Mouse (Mus musculus) cerebellum, adult (tissue): Measurements from ENCODE around the gene Smg7.
"Not testable (repeated sequence)": the region's sequence is repeated elsewhere in the genome, so short reads cannot be mapped to it uniquely, and the experiment has no call there.

Experiments
- ATAC-seq: cut with Nextera tagmentation; 2 replicates; pipeline ENCODE4 v1.9.2; 2017; ENCODE audit warnings: mild to moderate bottlenecking, moderate library complexity, mixed read lengths; ENCODE audit not compliant: insufficient number of reproducible peaks, low FRiP score, low TSS enrichment

Gene Smg7

DNA sequence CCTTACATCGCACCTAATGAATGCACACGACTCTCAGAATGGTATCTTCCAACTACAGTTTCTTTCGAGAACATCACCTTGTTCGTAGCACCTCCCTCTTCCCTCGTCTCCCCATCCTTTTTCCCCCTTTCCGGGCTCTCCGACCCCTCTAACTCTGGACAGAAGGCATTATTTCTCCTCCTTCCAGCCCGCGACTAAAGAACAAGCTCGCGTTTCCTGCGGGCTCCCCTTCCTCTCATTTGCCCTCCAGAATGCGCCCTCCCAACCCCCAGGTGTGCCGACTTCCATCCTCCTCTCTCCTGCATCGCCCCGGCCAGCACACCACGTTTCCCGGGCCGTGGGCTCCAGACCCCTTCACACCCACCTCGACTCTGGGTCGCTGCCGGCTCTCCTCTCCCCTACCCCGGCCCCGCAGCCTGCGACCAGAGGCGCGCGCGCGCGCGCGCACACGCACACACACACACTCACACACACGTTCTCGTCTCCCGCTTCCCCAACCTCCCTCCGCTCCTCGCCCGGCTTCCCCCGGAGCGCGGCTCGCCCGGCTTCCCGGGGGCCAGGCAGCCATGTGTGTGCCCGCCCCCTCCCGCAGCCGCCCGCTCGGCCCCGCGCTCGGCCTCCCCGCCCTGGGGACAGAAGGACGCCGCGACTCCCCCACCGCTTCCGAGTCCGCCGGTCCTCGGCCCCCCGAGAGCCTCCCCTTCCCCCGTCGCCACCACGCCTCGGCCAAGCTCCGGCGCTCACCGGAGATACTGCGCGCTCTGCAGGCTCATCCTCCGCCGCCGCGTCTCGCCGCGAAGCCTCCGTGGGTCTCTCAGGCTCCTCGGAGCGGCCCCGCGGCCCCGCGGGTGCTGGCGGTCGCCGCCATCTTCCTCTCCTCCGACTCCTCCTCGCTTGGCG lies at the start of gene Smg7:
Smg7 (minus strand) TSS at position 882 of the 900 bp plus-strand sequence.
- peak; percentile 43 for ATAC-seq

GRCm38 (mm10) chr1:152942977-152943376 lies 40.5 kb upstream of the Smg7 start:
- ATAC-seq, result no peak

GRCm38 (mm10) chr1:152936365-152936764 lies 33.9 kb upstream of the Smg7 start:
- ATAC-seq, result no peak

DNA sequence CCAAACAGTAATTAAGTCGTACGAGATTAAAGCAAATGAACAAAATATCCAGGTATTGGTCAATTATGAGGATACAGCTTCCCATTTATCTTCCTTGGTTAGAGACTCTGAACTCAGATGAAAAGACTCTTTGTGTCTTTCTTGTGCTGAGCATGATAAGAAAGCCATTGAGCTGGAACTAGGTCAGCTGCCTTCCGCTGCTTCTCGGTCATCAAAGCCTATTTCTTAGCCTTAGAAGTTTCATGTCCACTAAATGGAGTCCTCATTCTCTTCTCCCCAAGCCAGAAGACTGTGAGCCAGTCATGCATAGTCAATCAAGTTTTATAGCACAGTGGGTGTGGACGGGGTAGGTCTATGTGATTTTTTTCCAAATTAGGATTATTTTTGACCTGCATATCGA lies 33.0 kb upstream of the Smg7 start:
- ATAC-seq, result no peak

- no peak for ATAC-seq
These were observed 31.5 kb upstream of the Smg7 start for GRCm38 (mm10) chr1:152933962-152934361.

GRCm38 (mm10) chr1:152921786-152922185 lies 19.3 kb upstream of the Smg7 start:
- no peak for ATAC-seq

DNA sequence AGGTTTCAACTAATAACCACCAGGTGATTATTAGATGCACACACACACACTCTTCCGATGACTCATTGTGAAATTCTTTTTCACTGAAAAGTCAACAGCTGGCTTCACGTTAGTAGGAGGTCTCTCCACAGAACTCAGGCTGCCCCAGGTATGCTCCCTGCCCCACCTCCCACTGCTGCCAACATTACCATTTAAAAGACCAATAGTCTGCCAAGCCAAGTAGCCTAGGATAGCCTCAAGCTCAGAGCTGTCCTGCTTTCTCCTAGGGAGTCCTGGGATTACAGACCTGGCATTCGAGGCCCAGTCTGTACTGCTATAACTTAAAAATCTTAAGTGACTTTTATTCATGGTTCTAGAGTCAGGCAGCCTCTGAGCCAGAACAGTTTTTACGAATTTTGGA lies 15.2 kb upstream of the Smg7 start:
- no peak for ATAC-seq

DNA sequence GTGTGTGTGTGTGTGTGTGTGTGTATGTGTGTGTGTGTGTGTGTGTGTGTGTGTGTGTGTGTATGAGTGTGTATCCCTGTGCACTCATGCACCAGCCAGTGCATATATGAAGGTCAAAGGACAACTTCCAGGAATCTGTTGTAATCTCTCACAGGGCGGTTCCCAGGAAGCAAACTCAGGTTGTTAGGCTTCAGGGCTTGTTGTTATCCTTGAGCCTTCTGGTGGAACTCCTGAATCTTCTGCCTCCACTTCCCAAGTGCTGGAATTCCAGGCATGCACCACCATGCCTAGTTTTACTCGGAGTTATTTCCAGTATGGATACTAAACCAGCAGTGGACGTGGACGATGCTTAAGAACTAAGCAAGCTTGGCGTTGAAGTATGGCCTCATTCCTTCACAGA lies 14.5 kb upstream of the Smg7 start:
- ATAC-seq, result no peak

GRCm38 (mm10) chr1:152915766-152916165 lies 13.3 kb upstream of the Smg7 start:
- no peak for ATAC-seq

DNA sequence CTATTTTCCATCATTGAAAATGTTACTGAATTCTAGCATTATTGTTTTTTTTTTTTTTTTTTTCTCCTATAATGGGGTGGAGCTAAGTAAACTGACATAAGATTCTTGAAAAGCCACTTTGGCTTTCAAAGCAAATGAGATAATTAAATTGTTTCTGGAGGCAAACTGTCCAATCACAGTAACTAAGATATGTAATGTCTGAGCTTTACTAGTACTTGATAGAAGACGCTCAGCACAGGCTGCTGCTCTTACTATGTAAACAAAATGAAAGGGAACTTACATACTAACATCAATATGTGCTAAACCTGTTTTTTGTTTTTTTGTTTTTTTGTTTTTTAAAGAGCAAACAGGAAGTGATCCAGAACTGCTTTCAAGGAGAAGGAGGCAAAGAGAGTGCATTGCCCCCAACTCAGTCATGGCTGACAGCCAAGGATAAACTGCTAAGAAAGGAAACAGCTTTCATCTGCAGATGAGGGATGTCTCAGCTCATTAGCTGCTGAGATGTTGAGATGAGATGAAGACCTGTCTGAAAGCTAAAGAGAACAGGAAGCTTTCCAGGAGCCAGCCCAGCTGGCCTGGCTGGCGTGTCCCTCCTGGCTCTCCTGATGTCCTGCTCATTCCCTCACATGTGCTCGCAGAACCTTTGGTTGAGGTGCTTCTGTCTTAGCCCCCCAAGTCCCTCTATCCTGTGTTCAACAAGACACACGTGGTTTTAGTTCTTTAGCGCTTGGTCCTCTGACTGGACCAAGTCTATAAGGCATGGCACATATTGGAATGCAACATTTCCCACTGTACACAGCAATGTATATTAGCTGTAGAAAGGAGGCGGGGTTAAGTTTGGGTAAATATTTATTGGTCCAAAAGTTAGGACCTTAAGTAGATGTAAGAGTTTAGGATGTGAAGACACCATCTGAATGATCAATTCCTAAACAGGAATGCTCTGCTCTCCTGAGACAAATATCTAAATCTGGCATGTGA lies 11.3 kb upstream of the Smg7 start:
- no peak for ATAC-seq

GRCm38 (mm10) chr1:152904469-152904868 lies 2.0 kb upstream of the Smg7 start:
- 0 out of 2 replicates have a peak, but pooled peaks have one; percentile 23 for ATAC-seq

DNA sequence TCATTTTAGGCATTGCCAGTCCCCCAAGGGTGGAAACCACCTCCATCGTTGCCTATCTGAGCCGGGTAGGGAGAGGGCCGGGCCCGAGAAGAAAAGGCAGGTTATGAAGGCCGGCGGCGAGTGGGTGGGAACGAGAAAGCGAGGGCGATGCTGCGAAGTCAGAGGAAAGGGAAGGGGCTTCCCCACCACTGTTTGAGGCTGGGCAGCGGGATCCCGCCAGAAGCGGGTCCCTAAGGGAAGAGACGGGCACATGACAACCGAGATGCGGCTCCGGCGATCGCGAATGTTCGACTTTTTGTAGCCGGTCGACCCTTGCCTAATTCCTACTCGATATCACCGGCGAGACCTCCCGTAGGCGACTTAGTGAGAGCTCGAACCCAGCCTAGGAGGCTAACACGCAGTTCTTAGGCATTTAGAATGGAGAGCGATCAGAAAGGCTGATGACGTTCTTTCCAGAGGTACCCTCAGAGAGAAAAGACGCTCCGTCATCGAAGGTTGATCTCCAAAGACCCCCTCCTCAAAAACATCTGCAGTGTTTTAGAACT lies 1.2 kb upstream of the Smg7 start:
- peak; percentile 42 for ATAC-seq

DNA sequence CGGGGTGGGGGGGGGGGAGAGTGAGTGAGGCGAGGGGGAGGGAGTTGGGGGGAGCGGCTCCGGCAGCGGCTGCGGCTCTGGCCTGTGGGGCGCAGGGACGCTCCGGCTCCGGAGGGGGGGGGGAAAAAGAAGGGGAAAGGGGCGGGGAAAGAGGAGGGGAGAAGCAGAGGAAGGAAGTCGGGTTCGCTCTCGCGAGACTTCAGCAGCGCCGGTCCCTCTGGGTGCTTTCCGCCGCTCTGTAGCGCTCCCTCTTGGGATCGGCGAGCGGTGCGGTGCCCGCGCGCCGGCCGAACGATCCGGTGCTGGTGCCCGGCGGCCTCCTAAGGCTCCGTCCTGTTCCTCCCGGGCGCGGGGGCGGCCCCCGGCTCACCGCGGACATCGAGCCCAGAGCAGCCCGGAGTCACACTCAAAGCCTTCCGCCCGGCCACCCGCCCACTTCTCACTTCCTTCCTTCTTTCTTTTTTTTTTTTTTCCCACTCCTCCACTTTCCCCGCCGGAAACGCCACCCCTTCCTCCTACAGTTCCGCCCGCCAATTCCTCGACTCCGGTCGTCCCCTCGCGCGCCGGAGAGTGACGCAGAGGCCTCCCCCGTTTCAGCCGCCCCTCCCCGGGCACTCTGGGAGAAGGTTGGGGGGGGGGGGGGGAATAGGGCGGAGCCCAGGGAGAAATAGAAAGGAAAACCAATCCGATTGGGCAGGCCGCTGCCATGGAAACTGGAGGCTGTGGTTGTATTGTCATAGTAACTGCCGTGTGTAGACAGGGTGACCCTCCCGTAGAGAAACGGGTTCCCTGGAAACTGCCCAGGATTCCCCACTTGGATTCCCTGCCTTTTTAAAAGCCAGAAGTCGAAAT lies 445 bp upstream of the Smg7 start:
- peak; percentile 82 for ATAC-seq

- no peak for ATAC-seq
These were observed 1.1 kb downstream of the Smg7 start for GRCm38 (mm10) chr1:152901419-152901764.

GRCm38 (mm10) chr1:152888086-152888485 lies 14.4 kb downstream of the Smg7 start:
- ATAC-seq, result not testable (repeated sequence)

DNA sequence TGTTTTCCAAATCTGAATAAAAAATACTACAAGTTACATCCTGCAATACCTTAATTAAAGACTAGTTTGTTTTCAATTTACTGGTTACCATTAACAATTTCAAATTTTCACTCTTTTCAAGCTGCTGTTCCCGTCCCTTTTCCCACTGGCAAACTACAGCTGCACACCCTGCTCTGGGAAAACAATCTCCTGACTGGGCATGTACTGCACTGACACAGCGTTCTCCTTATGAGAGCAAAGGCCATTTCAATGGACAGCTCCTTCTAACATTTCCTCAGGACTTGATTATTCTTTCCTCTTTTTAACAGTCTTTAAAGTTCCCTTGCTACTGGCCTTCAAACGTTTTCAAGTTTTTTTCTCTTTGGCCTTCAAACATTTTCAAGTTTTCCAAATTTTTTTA lies 31.4 kb downstream of the Smg7 start:
- no peak for ATAC-seq

DNA sequence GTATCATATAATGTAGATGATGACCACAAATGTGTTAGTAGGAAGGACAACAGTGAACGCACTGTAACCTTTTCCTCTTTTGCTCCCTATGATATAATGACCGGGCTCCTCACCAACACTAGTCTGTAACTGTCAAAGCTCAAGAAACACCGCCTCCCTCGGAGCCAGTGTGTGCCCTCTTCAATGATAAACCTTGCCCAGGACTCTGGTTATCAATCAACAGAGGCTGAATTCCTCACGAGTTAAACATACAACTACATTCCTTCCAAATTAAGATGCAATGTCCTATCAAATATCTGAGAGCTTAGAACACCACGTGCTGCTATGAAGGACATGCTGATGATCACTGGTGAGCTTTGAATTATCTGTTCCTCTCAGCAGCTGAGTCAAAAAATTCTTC lies 32.5 kb downstream of the Smg7 start:
- no peak for ATAC-seq

DNA sequence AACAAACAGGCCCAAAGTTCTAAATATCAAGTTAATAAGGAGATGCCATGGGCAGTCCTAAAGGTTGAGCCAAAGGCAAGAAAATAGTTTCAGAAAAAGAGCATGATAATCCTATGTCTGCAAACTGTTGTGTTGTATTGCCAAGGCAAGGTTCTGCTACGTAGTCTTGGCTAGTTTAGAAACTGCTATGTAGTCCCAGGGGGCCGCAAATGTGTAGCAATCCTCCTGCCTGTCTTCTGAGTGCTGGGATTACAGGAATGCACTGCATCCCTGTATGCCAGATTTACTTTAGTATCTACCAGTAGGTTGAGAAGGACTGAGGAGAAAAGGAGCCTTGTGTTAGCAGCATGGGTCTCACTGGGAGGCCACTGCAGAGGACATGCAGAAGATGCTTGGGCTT lies 55.6 kb downstream of the Smg7 start:
- ATAC-seq, result no peak

DNA sequence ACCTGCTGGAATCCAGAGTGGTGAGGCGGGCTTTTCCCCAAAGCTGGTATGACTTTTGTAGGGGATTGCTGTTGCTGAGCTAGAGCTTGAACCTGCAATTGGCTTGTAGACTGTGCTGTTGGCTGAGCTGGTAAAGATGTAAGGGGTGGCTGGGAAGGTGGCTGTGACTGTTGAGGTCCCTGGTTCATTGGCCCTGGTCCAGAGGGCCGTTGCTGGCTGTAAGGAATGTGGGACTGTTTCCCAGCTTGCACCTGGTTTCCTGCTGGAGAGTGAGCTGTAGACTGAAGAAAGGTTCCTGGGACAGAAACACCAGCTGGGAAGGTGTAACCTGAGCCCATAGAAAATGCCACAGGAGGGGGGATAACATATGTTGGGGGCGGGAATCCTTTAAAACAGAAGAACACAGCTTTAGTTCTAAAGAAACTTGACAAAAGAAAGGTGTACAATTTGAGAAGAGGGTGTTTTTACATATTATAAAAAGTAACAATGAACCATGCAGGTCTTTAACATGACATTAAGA lies 57.2 kb downstream of the Smg7 start:
- no peak for ATAC-seq

DNA sequence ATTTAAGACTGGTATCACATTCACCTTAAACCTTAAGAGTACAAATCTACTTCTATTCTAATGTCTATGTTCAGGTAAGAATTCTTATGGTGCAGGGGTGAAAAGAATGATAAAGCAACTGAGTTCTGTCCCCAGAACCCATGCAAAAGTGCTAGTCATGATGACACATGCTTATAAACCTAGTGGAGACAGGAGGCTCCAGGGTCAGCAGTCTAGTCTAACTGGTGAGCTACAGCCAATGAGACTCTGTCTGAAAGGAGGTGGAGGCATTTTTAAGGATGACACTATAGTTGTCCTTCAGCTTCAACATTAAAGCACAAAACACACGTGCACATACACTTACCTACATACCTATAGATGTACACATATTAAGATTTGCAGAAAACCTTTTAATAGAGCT lies 57.8 kb downstream of the Smg7 start:
- no peak for ATAC-seq
